Mouse (Mus musculus) bone marrow macrophage, adult 2 months (primary cell): ENCODE measurements around the gene Dab1. TPM values are rescaled to one million over a fixed set of nuclear protein-coding genes. Genes with fewer than 3 reads are reported as not detected.

Source experiments
- H3K27ac ChIP-seq: 2 replicates; pipeline ENCODE4 v1.5.1; 2012; ENCODE audit warnings: low read depth, low read length; ENCODE audit not compliant: insufficient read depth
- H3K4me1 ChIP-seq: 2 replicates; pipeline ENCODE4 v1.6.1; 2012; ENCODE audit warnings: low read length; ENCODE audit not compliant: control insufficient read depth, insufficient read depth
- H3K4me3 ChIP-seq: 2 replicates; pipeline ENCODE4 v1.5.1; 2012; ENCODE audit warnings: mild to moderate bottlenecking, low read length, moderate library complexity; ENCODE audit not compliant: insufficient read depth
- CTCF ChIP-seq: IDR thresholded peaks from 2 replicates; pipeline ENCODE4 v1.5.1; 2012; ENCODE audit warnings: low read depth, mild to moderate bottlenecking, low read length, moderate library complexity
- POLR2A ChIP-seq: IDR thresholded peaks from 2 replicates; pipeline ENCODE4 v1.6.1; 2012; ENCODE audit warnings: mild to moderate bottlenecking, low read depth, low read length, borderline replicate concordance
- polyA plus RNA-seq: library from polyadenylated mRNA; stranded (reverse); fragments of >200 nt; gene quantifications from 2 replicates; pipeline ENCODE4 v1.2.4, GENCODE M21; 2012; ENCODE audit not compliant: missing spikeins, insufficient read depth, insufficient read length

Dab1 gene
- polyA plus RNA-seq, 1 experiment, result not detected

- H3K4me3 ChIP-seq, result no peak overlapping the region
- no peak overlapping the region for H3K27ac ChIP-seq
- TF ChIP-seq CTCF (no peak), POLR2A (no peak)
- no peaks in the 10 kb centered on the region for H3K4me1 ChIP-seq
Measured at GRCm38 (mm10) chr4:104269422-104270172, 650.4 kb downstream of the Dab1 start.

- TF ChIP-seq CTCF, result no peak
- no peak for TF ChIP-seq POLR2A
- Histone ChIP-seq H3K27ac (no peak overlapping the region), H3K4me3 (no peak overlapping the region), H3K4me1 (no peaks in the 10 kb centered on the region)
Measured at GRCm38 (mm10) chr4:104270173-104270557, 651.0 kb downstream of the Dab1 start.

- TF ChIP-seq POLR2A, result no peak
- no peak for TF ChIP-seq CTCF
- Histone ChIP-seq H3K4me1 (no peaks in the 10 kb centered on the region), H3K4me3 (no peak overlapping the region), H3K27ac (no peak overlapping the region)
Measured at GRCm38 (mm10) chr4:104275260-104275659, 656.1 kb downstream of the Dab1 start.

GRCm38 (mm10) chr4:104276916-104277315, 657.8 kb downstream of the Dab1 start:
- TF ChIP-seq CTCF (no peak), POLR2A (no peak)
- Histone ChIP-seq H3K4me3 (no peak overlapping the region), H3K27ac (no peak overlapping the region), H3K4me1 (no peaks in the 10 kb centered on the region)

- Histone ChIP-seq H3K27ac (no peak overlapping the region), H3K4me1 (no peaks in the 10 kb centered on the region), H3K4me3 (no peak overlapping the region)
- TF ChIP-seq POLR2A, result no peak
- no peak for TF ChIP-seq CTCF
Measured at GRCm38 (mm10) chr4:104281518-104281917, 662.4 kb downstream of the Dab1 start.

GRCm38 (mm10) chr4:104283906-104284305, 664.7 kb downstream of the Dab1 start:
- H3K4me1 ChIP-seq, result no peaks in the 10 kb centered on the region
- TF ChIP-seq POLR2A, result no peak
- no peak for TF ChIP-seq CTCF

GRCm38 (mm10) chr4:104288401-104288800, 669.2 kb downstream of the Dab1 start:
- Histone ChIP-seq H3K27ac (no peak overlapping the region), H3K4me3 (no peak overlapping the region), H3K4me1 (no peaks in the 10 kb centered on the region)
- TF ChIP-seq POLR2A, result no peak
- TF ChIP-seq CTCF, result no peak

More at GRCm38 (mm10) chr4:104283906-104284305, 664.7 kb downstream of the Dab1 start:
- H3K27ac ChIP-seq, result no peak overlapping the region
- no peak overlapping the region for H3K4me3 ChIP-seq

- TF ChIP-seq CTCF (no peak), POLR2A (no peak)
- H3K27ac ChIP-seq, result no peak overlapping the region
- H3K4me1 ChIP-seq, result no peaks in the 10 kb centered on the region
- no peak overlapping the region for H3K4me3 ChIP-seq
Measured at GRCm38 (mm10) chr4:104301764-104302163, 682.6 kb downstream of the Dab1 start.

GRCm38 (mm10) chr4:104302996-104303652, 684.0 kb downstream of the Dab1 start:
- Histone ChIP-seq H3K4me1 (no peaks in the 10 kb centered on the region), H3K27ac (no peak overlapping the region), H3K4me3 (no peak overlapping the region)
- TF ChIP-seq POLR2A (no peak), CTCF (no peak)

- Histone ChIP-seq H3K27ac (no peak overlapping the region), H3K4me1 (no peaks in the 10 kb centered on the region), H3K4me3 (no peak overlapping the region)
- TF ChIP-seq POLR2A, result no peak
- TF ChIP-seq CTCF, result no peak
Measured at GRCm38 (mm10) chr4:104307781-104308180, 688.6 kb downstream of the Dab1 start.

- no peak for TF ChIP-seq CTCF
- TF ChIP-seq POLR2A, result no peak
- H3K27ac ChIP-seq, result no peak overlapping the region
- no peaks in the 10 kb centered on the region for H3K4me1 ChIP-seq
- no peak overlapping the region for H3K4me3 ChIP-seq
Measured at GRCm38 (mm10) chr4:104326221-104326620, 707.1 kb downstream of the Dab1 start.
